Mouse (Mus musculus) heart, embryonic 14.5 days (tissue): Measurements from ENCODE around the gene Ikbke. TPM values are rescaled to one million over a fixed set of nuclear protein-coding genes. Genes with fewer than 3 reads are reported as not detected.

Source experiments
- ATAC-seq: fragments of 200-750 bp; cut with Nextera tagmentation; 2 replicates; pipeline ENCODE4 v1.8.0; 2017; ENCODE audit warnings: low read depth, moderate TSS enrichment; ENCODE audit not compliant: insufficient number of reproducible peaks, insufficient read depth, low FRiP score
- H3K27ac ChIP-seq, 2 experiments: fragments of 200-500 bp in 1 of 2; fragments of 300-500 bp in 1 of 2; sonication (generic) in 1 of 2; replicated peaks in 1 of 2; 2 replicates each; pipeline ENCODE4 v1.5.1; 2012 to 2014; ENCODE audit warnings: low read depth in 2 of 2, low read length in 2 of 2, control low read depth in 1 of 2, mild to moderate bottlenecking in 1 of 2, mixed read lengths in 1 of 2; ENCODE audit not compliant: control insufficient read depth in 1 of 2, insufficient read depth in 1 of 2
- H3K27me3 ChIP-seq: fragments of 300-500 bp; sonication (generic); 2 replicates; pipeline ENCODE4 v1.6.1; 2014; ENCODE audit warnings: mild to moderate bottlenecking, low read length, control low read depth; ENCODE audit not compliant: control insufficient read depth, insufficient read depth
- H3K36me3 ChIP-seq: fragments of 300-500 bp; sonication (generic); 2 replicates; pipeline ENCODE4 v1.6.1; 2014; ENCODE audit warnings: mild to moderate bottlenecking, control low read depth, low read length, mixed read lengths; ENCODE audit not compliant: control insufficient read depth, insufficient read depth
- H3K4me1 ChIP-seq, 2 experiments: fragments of 200-500 bp in 1 of 2; fragments of 300-500 bp in 1 of 2; sonication (generic) in 1 of 2; 2 replicates each; pipeline ENCODE4 v1.6.1; 2012 to 2014; ENCODE audit warnings: low read length in 2 of 2, control low read depth in 1 of 2, mixed read lengths in 1 of 2; ENCODE audit not compliant: control insufficient read depth in 2 of 2, insufficient read depth in 2 of 2
- H3K4me2 ChIP-seq: fragments of 300-500 bp; sonication (generic); 2 replicates; pipeline ENCODE4 v1.6.1; 2014; ENCODE audit warnings: mild to moderate bottlenecking, low read length
- H3K4me3 ChIP-seq, 2 experiments: fragments of 200-500 bp in 1 of 2; fragments of 300-500 bp in 1 of 2; sonication (generic) in 1 of 2; 2 replicates each; pipeline ENCODE4 v1.5.1; 2012 to 2014; ENCODE audit warnings: low read length in 2 of 2, mild to moderate bottlenecking in 2 of 2, control low read depth in 1 of 2, low read depth in 1 of 2, moderate library complexity in 1 of 2; ENCODE audit not compliant: control insufficient read depth in 1 of 2, insufficient read depth in 1 of 2
- H3K9ac ChIP-seq: fragments of 300-500 bp; sonication (generic); 2 replicates; pipeline ENCODE4 v1.6.1; 2014; ENCODE audit warnings: mild to moderate bottlenecking, low read length
- H3K9me3 ChIP-seq: fragments of 300-500 bp; sonication (generic); 2 replicates; pipeline ENCODE4 v1.6.1; 2016; ENCODE audit warnings: low read length, control low read depth; ENCODE audit not compliant: control insufficient read depth
- WGBS: fragments of 180-500 bp; shearing (Covaris S2); extraction: QIAGEN DNeasy Blood & Tissue Kit; methylation state at CpG from one replicate; pipeline ENCODE4 v1.1.7; 2014; 5-methylcytosine and 5-hydroxymethylcytosine counted together
- polyA plus RNA-seq: library from polyadenylated mRNA; unstranded; fragments of >200 nt; fragmentation: Nextera tagmentation; extraction: Ambion mirVana; gene quantifications from 2 replicates; pipeline ENCODE4 v1.2.1, GENCODE M21; 2014

Gene Ikbke
- polyA plus RNA-seq, 1 experiment from 2014 or later: 2.6 TPM

GRCm38 (mm10) chr1:131204461-131204860 lies 74.9 kb downstream of the Ikbke start:
- Histone ChIP-seq H3K27me3 (no peaks in the 10 kb centered on the region), H3K4me1 (peaks cover 5 to 11% of the 10 kb centered on the region in 2 experiments; a peak in 3 of 4 replicates), H3K9me3 (no peaks in the 10 kb centered on the region), H3K27ac (no peak overlapping the region), H3K36me3 (no peaks in the 10 kb centered on the region), H3K4me3 (no peak overlapping the region), H3K9ac (no peak overlapping the region), H3K4me2 (no peak overlapping the region)
- WGBS: 70% methylated on average over 8 of the region's 8 CpGs
- ATAC-seq: no peak

Other genes with a start within 250 kb of the Ikbke start
- 59.9 and 96.1 TPM in 2 replicates for gene Mapkapk2, start 181.8 kb downstream of the Ikbke start, polyA plus RNA-seq
- gene Dyrk3, start 141.3 kb downstream of the Ikbke start, polyA plus RNA-seq: 1.5 and 1.7 TPM in 2 replicates
- gene Eif2d, start 126.4 kb downstream of the Ikbke start, polyA plus RNA-seq: 49.6 and 50.2 TPM in 2 replicates
- gene Rassf5, start 34.3 kb downstream of the Ikbke start, polyA plus RNA-seq: 10.7 and 19.3 TPM in 2 replicates
- gene Srgap2, start 247.7 kb upstream of the Ikbke start, polyA plus RNA-seq: 14.9 and 15.7 TPM in 2 replicates
- gene Fam72a, start 248.3 kb upstream of the Ikbke start, polyA plus RNA-seq: 2.0 and 2.2 TPM in 2 replicates